In genomic region chrX:137049425-137050225, GRCm38 (mm10) we compare ENCODE assay signal across 8 mouse cellular contexts. TPM values are rescaled to one million over a fixed set of nuclear protein-coding genes. Genes with fewer than 3 reads are reported as not detected.
DNase-seq lines count a peak whose midpoint lies in the region; ATAC-seq and TF ChIP-seq lines count a peak whose summit lies in the region.

Fam199x (plus strand) TSS chrX:137049594.

- H3K27me3 ChIP-seq in E14TG2a.4 (ENCODE audit: insufficient read depth, low read length) = peaks cover 10% of the 10 kb centered on the region
- H3K27me3 ChIP-seq in forebrain, embryonic 11.5 days (ENCODE audit: control insufficient read depth, insufficient read depth, low read length) = no peaks in the 10 kb centered on the region
- no peaks in the 10 kb centered on the region for H3K27me3 ChIP-seq in heart, embryonic 16.5 days (ENCODE audit: control insufficient read depth, insufficient read depth, low read length)
- no peaks in the 10 kb centered on the region for H3K27me3 ChIP-seq in neural tube, embryonic 15.5 days (replicated peaks)

- H3K4me1 ChIP-seq in E14TG2a.4 (replicated peaks; ENCODE audit: low read depth, low read length) = peaks cover 5% of the 10 kb centered on the region; the same call in 1 of the 2 replicates
- H3K4me1 ChIP-seq in forebrain, embryonic 11.5 days (replicated peaks; ENCODE audit: control insufficient read depth, insufficient read depth, low read length) = no peaks in the 10 kb centered on the region
- H3K4me1 ChIP-seq in heart, embryonic 16.5 days (ENCODE audit: control insufficient read depth, insufficient read depth, low read length) = peaks cover 8% of the 10 kb centered on the region
- H3K4me1 ChIP-seq in lung, adult 2 months (ENCODE audit: control insufficient read depth, insufficient read depth, low read length) = peaks cover 6% of the 10 kb centered on the region
- H3K4me1 ChIP-seq in neural tube, embryonic 15.5 days = peaks cover 9% of the 10 kb centered on the region; the same call in 1 of the 2 replicates

- H3K4me2 ChIP-seq in forebrain, embryonic 11.5 days (ENCODE audit: low read depth, low read length, severe bottlenecking) = peak within 1 kb of the TSS; percentile 60
- H3K4me2 ChIP-seq in heart, embryonic 16.5 days (ENCODE audit: low read depth, low read length) = peak within 1 kb of the TSS; percentile 63
- H3K4me2 ChIP-seq in neural tube, embryonic 15.5 days = peak within 1 kb of the TSS; percentile 63

- peak within 1 kb of the TSS; percentile 66 for H3K9ac ChIP-seq in forebrain, embryonic 11.5 days (ENCODE audit: low read length)
- peak within 1 kb of the TSS; percentile 78 for H3K9ac ChIP-seq in heart, embryonic 16.5 days (ENCODE audit: low read length)
- H3K9ac ChIP-seq in neural tube, embryonic 15.5 days (replicated peaks) = peak within 1 kb of the TSS; percentile 66

- H3K36me3 ChIP-seq in E14TG2a.4 (ENCODE audit: insufficient read depth, low read length) = no peaks in the 10 kb centered on the region
- no peaks in the 10 kb centered on the region for H3K36me3 ChIP-seq in forebrain, embryonic 11.5 days (ENCODE audit: control insufficient read depth, insufficient read depth, low read length)
- H3K36me3 ChIP-seq in heart, embryonic 16.5 days (ENCODE audit: control insufficient read depth, insufficient read depth) = no peaks in the 10 kb centered on the region
- no peaks in the 10 kb centered on the region for H3K36me3 ChIP-seq in neural tube, embryonic 15.5 days

- H3K4me3 ChIP-seq in E14TG2a.4 (replicated peaks; ENCODE audit: low read length) = peak within 1 kb of the TSS; percentile 84
- peak within 1 kb of the TSS; percentile 61 for H3K4me3 ChIP-seq in forebrain, embryonic 11.5 days (ENCODE audit: low read depth, low read length)
- peak within 1 kb of the TSS; percentile 76 for H3K4me3 ChIP-seq in heart, embryonic 16.5 days (ENCODE audit: low read length)
- peak within 1 kb of the TSS; percentile 67 for H3K4me3 ChIP-seq in lung, adult 2 months (replicated peaks; ENCODE audit: extremely low read depth, low read depth, low read length)
- peak within 1 kb of the TSS; percentile 62 for H3K4me3 ChIP-seq in neural tube, embryonic 15.5 days (replicated peaks)

- no peak for TF ChIP-seq CTCF in E14TG2a.4 (conservative IDR thresholded peaks at IDR 0.05; ENCODE audit: low read length)
- TF ChIP-seq CTCF in lung, adult 2 months (IDR thresholded peaks at IDR 0.05; ENCODE audit: insufficient read depth, low read length) = peak; percentile 22; the same call in 1 of the 2 replicates

- ATAC-seq in forebrain, embryonic 11.5 days (replicated peaks; ENCODE audit: low FRiP score) = peak; percentile 98
- ATAC-seq in heart, embryonic 16.5 days (replicated peaks; ENCODE audit: extremely low read depth, insufficient read depth, low FRiP score) = peak; percentile 91
- peak; percentile 96 for ATAC-seq in neural tube, embryonic 15.5 days (ENCODE audit: low FRiP score)

- DNase-seq in c-Kit-positive CD71-positive TER-119-negative erythroid progenitor cells, embryonic 14.5 days (ENCODE audit: low read depth) = peak; percentile 48
- DNase-seq in forebrain, embryonic 11.5 days (ENCODE audit: low spot score) = peak; percentile 85
- DNase-seq in kidney, postnatal 36 days = peak; percentile 80 to 90
- peak; percentile 69 for DNase-seq in lung, adult 2 months
- DNase-seq in testis, postnatal 14 days (ENCODE audit: low spot score) = peak; percentile 78

- no peak within 1 kb of the TSS for H3K27ac ChIP-seq in forebrain, embryonic 11.5 days (ENCODE audit: low read depth, low read length)
- no peak within 1 kb of the TSS for H3K27ac ChIP-seq in heart, embryonic 16.5 days (ENCODE audit: low read length)
- H3K27ac ChIP-seq in neural tube, embryonic 15.5 days (replicated peaks) = peak within 1 kb of the TSS; percentile 72

- no peaks in the 10 kb centered on the region for H3K9me3 ChIP-seq in E14TG2a.4 (ENCODE audit: low read length)
- no peaks in the 10 kb centered on the region for H3K9me3 ChIP-seq in forebrain, embryonic 11.5 days (ENCODE audit: control insufficient read depth, low read length)
- H3K9me3 ChIP-seq in heart, embryonic 16.5 days (replicated peaks; ENCODE audit: control insufficient read depth, low read length) = no peaks in the 10 kb centered on the region
- H3K9me3 ChIP-seq in neural tube, embryonic 15.5 days (replicated peaks) = no peaks in the 10 kb centered on the region

- 15% methylated on average over 45 of the region's 62 CpGs for WGBS in forebrain, embryonic 11.5 days
- WGBS in heart, embryonic 16.5 days = 10% methylated on average over 39 of the region's 62 CpGs
- WGBS in lung, adult 2 months = 23% methylated on average over 57 of the region's 62 CpGs
- 18% methylated on average over 49 of the region's 62 CpGs for WGBS in neural tube, embryonic 15.5 days

- no peak for TF ChIP-seq POLR2A in lung, adult 2 months (IDR thresholded peaks at IDR 0.05; ENCODE audit: borderline replicate concordance, extremely low read depth, low read depth, low read length)

RNA-seq across cellular contexts. Expression of gene Fam199x, which starts in this region (rescaled TPM):
- polyA plus RNA-seq in forebrain, embryonic 11.5 days (2014; fragmentation: Nextera tagmentation; extraction: Ambion mirVana) = 14.6 and 17.1 TPM in 2 replicates
- 3.5 and 4.1 TPM in 2 replicates for polyA plus RNA-seq in heart, embryonic 16.5 days (2015; fragmentation: Nextera tagmentation; extraction: Ambion mirVana)
- polyA plus RNA-seq in lung, adult 2 months (2012; rRNA removed) = 1.0 and 1.3 TPM in 2 replicates
- polyA plus RNA-seq in neural tube, embryonic 15.5 days (2015; fragmentation: Nextera tagmentation; extraction: Ambion mirVana) = 7.1 and 7.5 TPM in 2 replicates
